Mouse (Mus musculus) urinary bladder, postnatal 14 days (tissue): ENCODE data around the gene Cbx8.

Experiments used
- DNase-seq: peaks from one replicate; pipeline ENCODE4 v3.0.0; 2021; ENCODE audit warnings: low spot score

The Cbx8 gene

DNA sequence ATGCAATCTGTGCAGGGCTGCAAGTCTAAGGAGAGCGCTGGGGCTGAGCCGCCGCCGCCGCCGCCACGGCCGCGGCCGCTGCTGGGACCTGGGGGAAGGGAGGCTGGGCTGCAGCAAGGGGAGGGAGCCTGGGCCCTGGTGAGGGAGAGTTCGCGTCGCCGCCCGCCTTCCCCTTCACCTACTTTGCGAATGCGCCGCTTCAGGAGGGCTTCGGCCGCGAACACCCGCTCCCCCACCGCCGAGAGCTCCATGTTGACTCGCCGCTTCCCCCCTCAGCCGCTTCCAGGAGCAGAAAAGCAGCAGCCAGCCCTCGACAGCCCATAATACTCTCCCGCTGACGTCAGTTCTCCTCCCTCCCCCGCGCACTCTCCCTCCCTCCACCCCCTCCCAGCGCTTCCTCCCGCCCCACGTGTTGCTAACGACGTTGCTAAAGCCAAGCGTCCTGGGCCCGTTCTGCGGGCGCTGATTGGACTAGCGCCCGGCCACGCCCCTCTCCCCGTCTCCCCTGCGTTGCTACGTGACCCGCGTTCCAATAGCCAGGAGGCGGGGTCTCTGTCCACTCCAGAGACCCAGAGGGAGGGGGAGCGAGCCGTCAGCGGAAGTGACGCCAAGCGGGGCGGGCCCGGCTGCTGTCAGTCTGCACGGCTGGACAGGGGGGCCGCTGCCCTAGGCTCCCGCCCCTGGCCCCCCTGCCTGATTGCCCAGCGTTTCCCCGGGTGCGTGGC is at the start of gene Cbx8:
Cbx8 (minus strand) TSS at position 370 of the 725 bp plus-strand sequence.
- DNase-seq, result peak; percentile 99

DNA sequence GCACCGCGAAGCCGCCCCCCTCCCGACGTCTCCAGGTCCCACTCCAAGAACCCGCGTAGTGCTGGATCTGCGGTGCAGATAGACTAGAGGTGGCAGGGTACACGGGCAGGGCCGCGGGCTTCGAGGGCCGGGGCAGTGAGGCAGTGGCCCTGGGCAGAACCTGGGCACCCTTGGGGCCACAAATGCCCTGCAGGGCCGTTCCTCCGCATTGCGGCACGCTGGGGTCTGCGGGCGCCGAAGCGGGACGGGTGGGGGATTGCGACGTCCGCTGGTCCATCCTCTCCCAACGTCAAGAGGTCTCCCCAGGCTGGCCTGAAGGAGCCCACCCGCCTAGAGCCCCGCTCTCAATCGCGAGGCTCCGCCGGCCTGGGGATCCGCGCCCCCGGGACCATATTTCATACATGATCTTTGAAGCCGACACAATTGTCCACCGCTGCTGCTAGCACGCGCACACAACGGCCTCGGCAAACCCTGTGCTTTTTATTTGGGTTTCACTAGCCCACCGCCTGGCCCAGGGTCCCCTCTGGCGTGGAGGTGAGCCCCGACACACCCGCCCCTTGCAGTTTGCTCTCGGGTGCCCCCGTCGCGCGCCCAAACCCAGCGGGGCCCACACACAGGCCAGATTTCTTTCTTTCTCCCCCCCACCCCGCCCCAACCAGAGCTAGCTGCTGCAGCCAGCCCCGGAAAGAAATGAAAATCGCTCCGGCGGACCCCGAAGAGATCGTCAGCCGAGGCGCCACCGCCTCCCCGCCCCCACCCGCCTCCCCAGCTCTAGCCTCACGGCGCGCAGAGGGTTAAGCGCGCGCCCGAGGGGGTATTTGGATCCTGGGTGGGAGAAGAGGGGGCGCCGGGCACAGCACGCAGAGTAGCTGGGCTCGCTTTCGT is 49.5 kb upstream of the Cbx8 start:
- peak; percentile 16 for DNase-seq

DNA sequence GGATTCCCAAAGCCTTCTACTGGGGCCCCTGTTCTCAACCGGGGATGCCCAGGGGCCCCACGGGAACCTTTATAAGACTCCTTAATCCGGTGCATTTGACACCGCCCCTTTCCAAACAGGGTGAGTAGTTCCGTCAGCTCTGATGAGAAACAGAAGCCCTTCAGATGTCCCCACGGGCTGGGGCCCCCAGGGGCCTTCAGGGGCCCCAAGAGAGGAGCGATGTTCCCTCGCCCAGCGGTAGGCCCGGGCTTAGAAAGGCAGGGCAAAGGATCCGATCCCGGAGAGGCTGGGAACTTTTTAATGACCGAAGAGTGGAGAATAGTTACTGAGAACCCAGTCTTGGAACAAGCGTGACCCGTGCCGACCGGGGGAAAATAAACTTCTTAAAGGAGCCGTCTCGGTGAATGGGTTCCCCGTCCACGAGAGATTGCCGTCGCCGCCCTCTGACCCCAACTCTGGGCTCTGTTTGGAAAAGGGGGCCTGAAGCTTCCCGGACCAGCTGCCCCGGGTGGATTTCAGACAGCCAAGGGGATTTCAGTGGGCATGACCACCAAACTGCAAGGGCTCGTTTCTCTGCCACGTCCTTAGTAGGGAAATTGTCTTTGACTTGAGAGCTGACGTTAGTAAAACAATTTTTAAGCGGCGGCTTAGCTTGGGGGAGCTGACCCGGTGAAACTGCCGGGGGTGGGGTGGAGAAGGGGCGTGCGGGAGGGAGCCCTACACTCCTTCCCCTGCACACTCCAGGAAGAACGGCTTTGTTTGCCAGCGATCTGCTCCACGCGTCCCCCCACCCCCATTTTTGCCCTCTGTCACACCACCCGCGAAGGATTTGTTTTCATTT is 48.7 kb upstream of the Cbx8 start:
- DNase-seq, result peak; percentile 30

DNA sequence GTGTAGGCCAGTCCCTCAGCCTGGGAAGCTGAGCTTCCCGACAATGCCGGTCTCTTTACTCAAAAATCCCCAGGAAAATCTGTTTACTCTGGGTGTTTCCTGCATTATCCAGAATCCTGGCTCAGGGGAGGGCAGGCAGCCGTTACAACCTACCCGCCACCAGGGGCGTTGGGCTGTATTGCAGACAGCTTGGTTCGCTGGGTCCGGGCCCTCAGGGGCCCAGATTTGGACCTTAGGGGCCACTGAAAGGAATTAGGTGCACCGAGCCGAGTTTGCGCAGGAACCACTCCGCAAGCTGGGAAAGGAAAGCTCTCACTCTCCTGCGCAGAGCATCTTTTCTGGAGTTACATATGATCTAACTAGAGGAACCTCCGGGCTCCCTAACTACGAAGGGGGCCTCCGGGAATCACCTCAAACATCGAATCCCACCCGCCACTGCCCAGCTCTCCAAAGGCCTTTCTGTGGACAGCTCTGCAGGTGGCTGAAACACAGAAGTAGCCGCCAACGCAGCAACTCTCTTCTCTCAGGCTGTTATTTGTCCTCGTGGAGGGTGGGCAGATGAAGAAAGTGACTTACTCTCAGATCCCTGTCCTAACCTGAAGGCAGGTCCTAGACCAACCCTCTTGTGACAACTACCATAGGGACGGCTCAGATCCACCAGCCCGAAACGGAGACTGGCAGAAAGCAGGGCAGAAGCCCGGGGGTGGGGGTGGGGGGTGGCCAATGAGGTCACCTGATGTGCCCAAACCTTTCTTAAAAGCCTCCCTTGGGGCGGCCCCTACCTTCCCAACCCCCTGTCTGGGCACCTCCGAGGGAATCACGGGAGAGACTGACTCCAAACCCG is 47.8 kb upstream of the Cbx8 start:
- peak; percentile 25 for DNase-seq

DNA sequence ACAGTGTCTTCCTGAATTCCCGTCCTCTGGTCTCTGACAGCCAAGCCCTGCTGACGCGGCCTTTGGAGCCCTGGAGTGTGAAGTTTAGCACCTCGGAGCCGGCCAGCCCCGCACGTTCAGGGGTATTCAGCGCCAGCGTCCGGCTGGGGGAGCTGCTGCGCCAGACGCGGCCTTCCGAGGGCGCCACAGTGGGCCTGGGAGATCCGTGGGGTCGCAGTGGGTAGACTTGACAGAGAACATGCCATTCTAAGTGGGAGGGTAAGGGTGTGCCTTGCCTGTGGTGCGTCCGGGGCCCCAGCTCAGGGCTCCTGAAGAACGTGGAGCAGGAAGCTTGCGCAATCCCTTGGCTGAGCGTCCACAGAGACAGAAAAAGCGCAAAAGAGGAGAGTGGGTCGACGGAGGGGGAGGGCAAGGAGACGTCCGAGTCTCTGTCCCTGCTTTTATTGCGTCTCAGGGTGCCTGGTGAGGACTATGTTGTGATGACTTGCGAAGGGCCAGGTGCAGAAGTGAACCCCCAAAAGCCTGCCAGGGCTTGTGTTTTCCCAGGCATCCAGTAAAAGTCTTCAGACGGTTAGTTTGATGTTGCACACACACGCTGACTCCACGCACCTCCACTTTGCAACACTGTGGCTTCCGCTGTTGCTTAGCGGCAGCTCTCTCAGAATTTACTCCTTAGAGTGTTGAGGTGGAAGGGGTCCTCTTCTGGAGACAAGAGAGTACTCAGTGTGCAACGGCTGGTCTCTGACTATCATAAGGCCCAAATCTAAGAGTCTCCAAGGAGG is 46.7 kb upstream of the Cbx8 start:
- DNase-seq, result peak; percentile 79

DNA sequence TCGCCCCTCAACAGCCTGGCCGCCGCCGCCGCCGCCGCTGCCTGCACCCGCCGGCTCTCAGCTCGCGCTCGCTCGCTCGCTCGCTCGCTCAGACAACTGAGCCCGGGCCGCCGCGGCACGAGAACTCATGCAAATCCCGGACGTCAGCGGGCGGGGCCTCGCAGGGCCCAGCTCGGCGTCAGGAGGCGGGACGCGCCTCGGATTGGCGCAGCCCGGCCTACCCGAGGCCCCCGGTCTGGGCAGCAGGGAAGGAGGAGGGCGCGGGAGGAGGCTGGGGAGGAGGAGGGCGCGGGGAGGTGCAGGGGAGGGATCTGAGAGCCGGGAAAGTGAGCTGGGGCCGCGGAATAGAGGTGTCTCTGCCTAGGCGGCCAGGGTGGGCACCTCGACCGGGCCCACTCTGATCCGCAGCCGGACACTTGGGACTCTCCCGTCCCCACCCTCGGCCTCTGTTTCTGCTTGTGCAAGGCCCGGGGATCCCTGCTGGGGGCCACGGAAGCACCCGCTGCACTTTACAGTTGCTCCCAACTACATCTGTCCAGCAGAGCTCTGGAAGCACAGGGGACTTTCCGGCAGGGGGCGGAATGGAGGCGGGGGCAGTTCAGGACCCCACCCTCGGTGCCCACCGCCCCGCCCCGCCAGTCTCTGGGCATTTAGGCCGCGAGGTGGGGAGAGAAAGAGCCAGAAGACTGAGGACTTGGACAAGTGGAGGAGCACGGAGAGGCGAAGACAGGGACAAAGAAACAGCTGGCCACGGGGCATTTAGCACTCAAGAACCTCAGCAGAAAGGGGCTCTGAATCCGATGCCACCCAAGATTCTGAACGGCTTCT is 45.6 kb upstream of the Cbx8 start, which contains the start of gene Cbx4:
Cbx4 (minus strand) TSS at position 78 of the 828 bp plus-strand sequence.
- DNase-seq, result peak; percentile 94

DNA sequence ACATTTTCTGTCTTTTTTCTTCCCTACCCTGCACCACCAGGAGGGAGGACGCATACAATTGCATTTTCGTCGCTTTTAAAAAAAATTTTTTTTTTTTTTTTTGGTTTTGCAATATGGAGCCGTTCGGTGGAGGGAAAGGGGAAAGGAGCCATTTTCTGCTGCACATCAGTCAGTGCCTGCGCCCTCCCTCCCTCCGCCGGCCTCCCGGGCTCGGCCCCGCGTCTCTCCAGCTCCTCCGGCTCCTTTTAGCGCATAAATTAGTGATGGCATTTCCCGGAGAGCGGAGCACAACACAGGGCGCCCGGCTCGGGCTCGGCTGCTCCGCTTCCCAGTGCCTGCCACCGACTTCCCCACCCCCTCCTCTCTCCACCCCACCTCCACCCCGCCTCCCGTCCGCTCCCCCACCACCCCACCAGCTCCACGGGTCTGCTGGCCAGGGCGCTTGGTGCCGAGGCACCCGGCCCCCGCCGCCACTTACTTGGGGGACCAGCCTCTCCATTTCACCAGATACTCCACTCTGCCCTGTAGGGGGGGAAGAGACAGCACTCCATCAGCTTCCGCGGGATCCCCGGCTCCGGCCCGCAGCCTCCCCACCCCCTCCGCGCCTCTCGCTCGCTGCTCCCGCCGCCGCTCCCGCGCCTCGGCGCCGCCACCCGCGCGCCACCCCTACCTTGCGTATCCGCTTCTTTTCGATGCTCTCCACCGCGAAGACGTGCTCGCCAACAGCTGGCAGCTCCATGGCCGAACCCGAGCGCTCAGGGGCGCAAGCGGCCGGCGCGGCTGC is 44.7 kb upstream of the Cbx8 start:
- DNase-seq, result peak; percentile 68

DNA sequence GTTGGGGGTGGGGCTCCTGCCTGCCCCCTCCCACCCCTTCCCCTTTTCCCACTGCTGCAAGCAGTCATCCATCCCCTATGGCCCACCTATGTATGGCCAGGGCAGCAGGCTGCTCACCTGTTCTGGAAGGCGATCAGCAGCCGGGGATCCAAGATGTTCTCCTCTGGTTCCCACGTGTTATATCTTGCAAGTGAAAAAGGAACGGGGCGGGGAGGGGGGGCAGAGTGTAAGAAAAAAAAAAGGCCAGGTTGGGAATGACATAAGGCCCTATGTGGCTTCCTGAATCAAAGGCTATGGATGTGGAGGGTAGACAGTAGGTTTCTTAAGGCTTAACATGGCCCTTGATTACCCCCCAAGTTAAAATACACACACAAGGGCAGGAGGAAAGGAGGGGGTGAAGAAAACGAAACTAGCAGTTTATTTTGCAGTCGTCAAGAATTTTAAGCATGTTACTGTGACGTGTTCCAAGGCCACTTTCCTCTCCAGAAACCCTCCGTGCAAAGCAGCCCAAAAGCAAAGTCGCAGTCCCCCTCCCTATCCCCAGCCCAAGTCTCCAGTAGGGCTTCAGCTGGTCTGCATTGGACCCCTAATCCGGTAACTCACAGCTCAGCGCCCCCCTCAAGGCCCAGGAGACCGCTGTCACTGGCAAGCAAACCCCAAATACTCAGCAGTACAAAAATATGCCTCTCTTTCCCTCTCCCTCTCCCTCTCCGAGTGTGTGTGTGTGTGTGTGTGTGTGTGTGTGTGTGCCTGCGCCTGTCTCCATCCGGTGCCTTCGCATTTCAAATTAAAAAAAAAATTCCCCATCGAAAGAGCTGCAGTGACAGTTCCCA is 43.9 kb upstream of the Cbx8 start:
- DNase-seq, result peak; percentile 55

DNA sequence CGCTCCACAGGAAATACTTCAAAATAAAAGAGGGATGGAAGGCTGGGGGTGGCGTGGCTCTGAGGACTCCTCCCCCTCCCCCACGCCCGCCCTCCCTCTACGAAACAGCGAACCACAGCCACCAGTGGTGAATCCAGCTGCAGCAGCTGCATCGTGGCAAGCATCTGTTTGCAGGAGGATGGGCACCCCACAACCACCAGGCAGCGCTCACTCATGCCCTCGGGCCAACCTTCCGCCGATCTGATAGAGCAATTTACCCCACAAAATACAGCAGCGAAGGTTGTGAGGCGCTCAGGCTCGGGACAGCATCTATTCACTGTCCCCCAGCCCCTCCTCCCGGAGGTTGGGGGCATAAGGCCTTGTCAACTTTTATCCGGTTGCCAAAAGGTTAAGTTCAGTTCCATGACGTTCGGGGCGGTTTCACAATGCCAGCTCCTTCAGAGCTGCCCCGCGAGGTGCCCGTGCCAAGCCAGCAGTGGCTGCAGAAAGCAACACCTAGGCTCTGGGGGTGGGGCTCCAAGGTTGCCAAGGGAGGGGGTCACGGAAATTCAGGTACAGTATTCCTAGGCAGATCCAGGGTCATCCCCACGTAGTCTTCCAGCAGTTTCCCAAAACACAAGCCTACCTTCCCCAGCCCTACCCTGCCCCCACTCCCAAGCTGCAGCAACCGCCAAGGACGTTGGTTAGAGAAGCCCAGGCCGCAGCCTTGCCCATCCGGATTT is 43.1 kb upstream of the Cbx8 start:
- peak; percentile 71 for DNase-seq

DNA sequence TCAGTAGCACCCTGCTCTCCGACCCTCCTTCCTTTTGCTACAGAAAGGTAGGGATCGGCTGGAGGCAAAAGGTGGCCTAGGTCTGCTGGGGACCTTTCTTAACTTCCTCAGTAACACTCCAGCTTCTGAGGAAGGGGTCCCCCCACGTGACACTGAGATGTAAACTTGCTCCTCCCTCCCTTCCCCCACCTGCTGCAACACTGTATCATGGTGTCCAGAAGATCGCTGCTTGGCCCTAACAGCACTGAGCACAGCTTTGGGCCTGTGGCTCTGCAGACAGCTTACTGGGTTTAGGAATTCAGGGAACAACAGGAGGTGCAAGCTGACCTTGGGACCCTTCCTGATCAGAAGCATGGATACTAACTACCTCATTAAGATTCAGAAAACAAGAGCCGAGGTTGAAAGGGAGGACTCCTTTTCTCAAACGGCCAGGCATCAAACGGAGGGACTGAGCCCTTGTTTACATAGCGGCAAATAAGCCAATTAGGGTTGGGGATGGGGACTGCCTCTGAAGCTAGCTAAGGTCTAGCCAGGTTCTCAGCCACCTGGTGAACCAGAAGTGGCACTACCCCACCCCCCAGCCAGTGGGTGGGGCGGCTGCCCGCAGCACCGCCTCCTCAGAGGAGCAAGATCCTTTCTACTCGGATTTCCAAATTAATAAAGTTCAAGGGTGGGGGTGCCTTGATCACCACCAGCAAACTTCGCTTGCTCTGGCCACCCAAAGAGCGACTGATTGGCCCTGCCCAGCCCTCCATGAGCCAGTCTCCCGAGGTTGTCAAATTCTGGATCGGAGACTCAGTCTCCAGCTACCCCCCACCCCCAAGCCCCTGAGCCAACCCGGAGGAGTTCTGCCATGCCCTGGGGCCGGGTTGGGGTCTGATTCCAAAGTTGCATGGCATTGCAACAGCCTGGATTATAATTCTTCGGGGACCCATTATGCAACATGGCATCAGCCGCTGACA is 42.1 kb upstream of the Cbx8 start:
- peak; percentile 57 for DNase-seq

DNA sequence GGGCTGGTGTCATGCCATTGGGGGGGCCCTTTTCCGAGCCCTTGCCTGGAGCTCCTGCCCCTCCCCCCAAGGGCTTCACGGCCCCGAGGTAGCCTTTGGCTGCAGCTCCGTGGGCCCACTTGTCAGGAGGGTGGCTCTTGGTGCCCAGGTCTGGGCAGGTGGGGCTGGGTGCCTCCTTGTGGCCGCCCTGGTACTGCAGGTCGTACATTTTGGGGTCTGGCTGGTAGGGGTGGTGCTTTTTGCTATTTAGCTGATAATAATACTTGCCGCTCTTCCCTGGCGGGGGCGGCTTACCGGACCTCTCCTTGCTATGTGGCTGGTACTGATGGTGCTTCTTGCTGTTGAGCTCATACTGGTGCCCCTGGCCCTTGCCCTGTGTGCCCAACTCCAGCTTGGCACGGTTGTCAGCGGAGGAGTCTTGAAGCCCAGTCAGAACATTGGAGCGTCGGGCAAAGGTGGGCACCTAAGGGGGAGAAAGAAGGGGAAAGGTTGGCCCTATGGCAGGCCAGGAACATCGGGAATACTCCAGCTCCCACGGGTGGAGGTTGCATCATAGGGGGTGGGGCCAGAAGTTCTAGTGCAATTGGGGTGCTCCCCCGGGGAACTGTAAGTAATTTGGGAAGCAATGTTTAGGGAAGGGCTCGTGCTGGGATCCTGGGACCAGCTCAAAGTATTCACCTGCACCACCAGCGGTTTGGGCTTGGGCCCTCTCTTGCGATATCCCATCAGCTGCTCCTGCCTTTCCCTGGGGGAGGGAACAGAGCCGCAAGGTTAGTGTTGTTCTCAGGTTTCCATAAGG is 41.3 kb upstream of the Cbx8 start:
- peak; percentile 36 for DNase-seq

DNA sequence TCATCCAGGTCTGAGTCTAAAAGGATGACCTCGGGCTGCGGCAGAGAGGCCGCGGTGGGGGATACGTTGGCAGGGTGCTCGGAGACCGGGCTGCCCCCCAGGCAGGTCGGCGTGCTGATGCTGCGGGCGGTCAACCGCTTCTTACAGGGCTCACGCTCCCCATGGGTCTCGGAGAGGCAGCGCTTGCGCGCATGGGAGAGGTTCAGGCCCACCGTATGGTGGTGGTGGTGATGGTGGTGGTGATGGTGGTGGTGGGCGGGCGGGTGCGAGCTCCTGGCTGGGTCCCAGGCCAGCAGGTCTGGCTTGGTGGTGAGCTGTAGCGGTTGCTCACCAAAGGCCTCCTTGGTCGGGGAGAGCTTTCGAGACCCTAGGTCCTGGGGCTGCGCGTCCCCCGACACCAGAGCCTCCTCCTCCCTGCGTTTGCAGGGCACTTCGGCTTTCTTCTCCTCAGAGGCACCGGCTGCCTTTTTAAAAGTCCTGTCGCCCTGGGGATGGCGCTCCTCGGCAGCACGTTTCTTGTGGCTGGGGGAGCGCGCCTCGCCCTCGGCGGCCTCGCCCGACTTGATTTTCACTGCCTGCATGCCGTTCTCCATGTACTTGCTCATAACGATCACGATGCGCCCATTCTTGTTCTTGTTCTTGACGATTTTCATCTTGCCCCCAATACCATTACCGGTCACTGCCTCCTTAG is 40.5 kb upstream of the Cbx8 start:
- DNase-seq, result no peak

DNA sequence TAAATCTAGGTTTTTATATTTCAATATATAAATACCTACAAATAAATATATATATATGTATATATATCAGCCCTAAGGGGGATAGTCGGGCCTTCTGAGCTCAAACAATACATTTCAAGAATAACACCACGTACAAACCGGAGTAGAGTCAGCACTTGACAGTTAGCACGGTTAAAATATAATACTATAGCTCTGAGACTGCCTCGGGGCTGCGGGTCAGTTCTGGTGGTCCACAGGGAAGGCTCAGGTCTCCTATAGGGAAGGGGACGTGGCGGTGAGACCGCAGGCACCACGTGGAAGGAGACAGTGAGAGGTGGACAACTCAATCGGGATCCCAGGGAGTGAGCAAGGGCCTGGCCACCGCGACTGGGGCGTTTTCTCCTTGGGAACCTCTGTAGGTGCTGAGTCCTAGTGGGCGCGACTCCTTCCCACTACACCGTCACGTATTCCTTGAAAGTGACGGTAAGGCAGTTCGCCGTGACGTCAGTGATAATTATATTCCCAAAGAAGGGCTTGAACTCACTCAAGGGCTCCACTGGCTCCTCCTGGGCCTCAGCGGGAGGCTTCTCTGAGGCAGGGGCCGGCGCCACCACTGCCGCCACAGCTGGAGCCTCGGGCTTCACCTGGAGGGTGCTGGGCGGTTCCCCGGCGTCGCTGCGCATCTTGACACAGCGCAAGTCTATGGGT is 39.8 kb upstream of the Cbx8 start:
- no peak for DNase-seq

DNA sequence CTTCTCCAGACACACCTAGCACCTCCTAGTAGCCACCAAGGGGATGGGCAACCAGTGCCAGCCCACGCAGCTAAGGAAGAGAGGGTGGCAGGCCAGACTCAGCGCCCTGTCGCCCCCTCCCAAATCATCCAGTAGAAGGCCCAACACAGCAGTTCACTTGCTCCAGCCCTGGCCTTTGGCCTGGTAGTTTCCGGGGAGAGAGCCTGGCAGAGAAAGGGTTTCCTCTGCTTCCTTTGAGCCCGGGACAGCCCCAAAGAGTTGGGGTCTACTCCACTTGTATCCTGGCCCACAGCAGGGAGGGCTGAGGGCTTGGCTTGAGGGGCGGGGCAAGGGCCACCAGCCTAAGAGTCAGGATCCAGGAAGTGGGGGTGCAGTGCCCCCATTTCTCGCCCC is 38.7 kb upstream of the Cbx8 start:
- DNase-seq, result no peak
